ENCODE assay signal across 24 mouse cellular contexts in the genomic region with DNA sequence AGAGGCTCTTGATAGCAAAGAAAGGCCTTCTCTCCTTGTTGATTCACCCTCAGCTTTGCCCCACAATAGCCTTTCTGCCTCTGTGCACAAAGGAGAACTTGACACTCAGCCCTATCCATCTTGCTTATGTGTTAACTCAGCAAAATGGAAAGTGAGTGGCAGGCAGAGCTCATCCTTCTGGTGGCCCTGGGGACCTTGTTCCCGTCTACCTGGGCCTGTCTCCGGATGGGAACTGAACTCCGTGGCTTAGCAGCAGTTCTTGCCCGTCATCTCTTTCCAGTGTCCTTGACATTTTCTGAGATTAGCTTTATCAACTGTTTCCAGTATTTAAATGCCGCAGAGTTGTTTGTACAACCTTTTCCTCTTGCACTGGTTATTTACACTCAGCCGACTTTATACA.
"Had no signal": no experiment of that assay in that cellular context is flagged by ENCODE, and none has a peak within 500 bp of the region (broad histone marks: within the 10 kb centered on the region; RNA-seq: fewer than 3 reads in every experiment).

No protein-coding gene starts in this region.

- H3K4me1 ChIP-seq: embryonic facial prominence, embryonic 12.5 days; embryonic facial prominence, embryonic 13.5 days; embryonic facial prominence, embryonic 15.5 days had no signal

- H3K27ac ChIP-seq: embryonic facial prominence, embryonic 10.5 days; embryonic facial prominence, embryonic 12.5 days; embryonic facial prominence, embryonic 13.5 days; embryonic facial prominence, embryonic 15.5 days; forebrain, embryonic 10.5 days; forebrain, embryonic 12.5 days; forebrain, embryonic 13.5 days; forebrain, embryonic 15.5 days; gastrocnemius, adult 2 months; heart, adult 2 months had no signal

- H3K27me3 ChIP-seq: embryonic facial prominence, embryonic 12.5 days; embryonic facial prominence, embryonic 13.5 days; embryonic facial prominence, embryonic 15.5 days; forebrain, embryonic 12.5 days; forebrain, embryonic 13.5 days; forebrain, embryonic 15.5 days; heart, embryonic 12.5 days had no signal

- H3K9me3 ChIP-seq: embryonic facial prominence, embryonic 10.5 days; embryonic facial prominence, embryonic 12.5 days; embryonic facial prominence, embryonic 13.5 days; embryonic facial prominence, embryonic 15.5 days; forebrain, embryonic 10.5 days; forebrain, embryonic 12.5 days; forebrain, embryonic 13.5 days; forebrain, embryonic 15.5 days; heart, embryonic 12.5 days had no signal

- H3K4me3 ChIP-seq: embryonic facial prominence, embryonic 10.5 days; embryonic facial prominence, embryonic 12.5 days; embryonic facial prominence, embryonic 13.5 days; embryonic facial prominence, embryonic 15.5 days; erythroblast, embryonic 14.5 days; forebrain, embryonic 10.5 days; forebrain, embryonic 12.5 days; forebrain, embryonic 13.5 days; forebrain, embryonic 15.5 days; gastrocnemius, adult 2 months; heart, adult 2 months; heart, embryonic 12.5 days had no signal

- H3K36me3 ChIP-seq: embryonic facial prominence, embryonic 10.5 days; embryonic facial prominence, embryonic 12.5 days; embryonic facial prominence, embryonic 13.5 days; embryonic facial prominence, embryonic 15.5 days; forebrain, embryonic 12.5 days; forebrain, embryonic 15.5 days; heart, embryonic 12.5 days had no signal

- DNase-seq: cerebellum, postnatal 10 days; cerebellum, postnatal 14 days; cerebellum, postnatal 25 days; cerebellum, postnatal 36 days; embryo, embryonic 11 days; forebrain, postnatal 0 days; gastrocnemius, adult 2 months; gastrocnemius, postnatal 10 days; gastrocnemius, postnatal 14 days; gastrocnemius, postnatal 25 days; gastrocnemius, postnatal 36 days; heart, adult 11 months; heart, adult 18-20 months; heart, adult 2 months had no signal
